Mouse (Mus musculus) kidney, postnatal 0 days (tissue): ENCODE results near the gene Nynrin. TPM values are rescaled to one million over a fixed set of nuclear protein-coding genes. Genes with fewer than 3 reads are reported as not detected.

ENCODE experiments used
- ATAC-seq: fragments of 200-750 bp; cut with Nextera tagmentation; replicated peaks from 2 replicates; pipeline ENCODE4 v1.8.0; 2017; ENCODE audit warnings: low read depth, moderate number of reproducible peaks, moderate TSS enrichment, moderate library complexity; ENCODE audit not compliant: low FRiP score
- DNase-seq: peaks from one replicate; pipeline ENCODE4 v3.0.0-alpha.2; 2016; ENCODE audit warnings: low spot score
- H3K27ac ChIP-seq: fragments of 300-500 bp; sonication (generic); 2 replicates; pipeline ENCODE4 v1.5.1; 2014; ENCODE audit warnings: mild to moderate bottlenecking
- H3K27me3 ChIP-seq: fragments of 300-500 bp; sonication (generic); 2 replicates; pipeline ENCODE4 v1.6.1; 2014; ENCODE audit warnings: low read length, mixed read lengths; ENCODE audit not compliant: insufficient read depth
- H3K36me3 ChIP-seq: fragments of 300-500 bp; sonication (generic); 2 replicates; pipeline ENCODE4 v1.6.1; 2014; ENCODE audit warnings: low read length, mixed read lengths; ENCODE audit not compliant: insufficient read depth
- H3K4me1 ChIP-seq: fragments of 300-500 bp; sonication (generic); replicated peaks from 2 replicates; pipeline ENCODE4 v1.6.1; 2014; ENCODE audit warnings: antibody characterized with exemption, low read length, mixed read lengths; ENCODE audit not compliant: insufficient read depth
- H3K4me2 ChIP-seq: fragments of 300-500 bp; sonication (generic); 2 replicates; pipeline ENCODE4 v1.6.1; 2014; ENCODE audit warnings: mild to moderate bottlenecking, low read length, moderate library complexity, mixed read lengths
- H3K4me3 ChIP-seq: fragments of 300-500 bp; sonication (generic); replicated peaks from 2 replicates; pipeline ENCODE4 v1.5.1; 2014; ENCODE audit warnings: low read depth, low read length
- H3K9ac ChIP-seq: fragments of 300-500 bp; sonication (generic); 2 replicates; pipeline ENCODE4 v1.6.1; 2014; ENCODE audit warnings: low read depth, low read length
- H3K9me3 ChIP-seq: fragments of 300-500 bp; sonication (generic); replicated peaks from 2 replicates; pipeline ENCODE4 v1.6.1; 2016; ENCODE audit warnings: low read length, inconsistent platforms, mixed read lengths
- CTCF ChIP-seq: IDR thresholded peaks from 2 replicates; pipeline ENCODE4 v1.5.1; 2016; ENCODE audit warnings: antibody characterized with exemption, low read depth, mild to moderate bottlenecking, moderate library complexity
- WGBS: fragments of 180-500 bp; shearing (Covaris S2); extraction: QIAGEN DNeasy Blood & Tissue Kit; methylation state at CpG from one replicate; pipeline ENCODE4 v1.1.7; 2014; 5-methylcytosine and 5-hydroxymethylcytosine counted together
- polyA plus RNA-seq: library from polyadenylated mRNA; unstranded; fragments of >200 nt; fragmentation: Nextera tagmentation; extraction: Ambion mirVana; gene quantifications from 2 replicates; pipeline ENCODE4 v1.2.1, GENCODE M21; 2015

Gene Nynrin
- polyA plus RNA-seq, 1 experiment from 2014 or later: 8.4 TPM

DNA sequence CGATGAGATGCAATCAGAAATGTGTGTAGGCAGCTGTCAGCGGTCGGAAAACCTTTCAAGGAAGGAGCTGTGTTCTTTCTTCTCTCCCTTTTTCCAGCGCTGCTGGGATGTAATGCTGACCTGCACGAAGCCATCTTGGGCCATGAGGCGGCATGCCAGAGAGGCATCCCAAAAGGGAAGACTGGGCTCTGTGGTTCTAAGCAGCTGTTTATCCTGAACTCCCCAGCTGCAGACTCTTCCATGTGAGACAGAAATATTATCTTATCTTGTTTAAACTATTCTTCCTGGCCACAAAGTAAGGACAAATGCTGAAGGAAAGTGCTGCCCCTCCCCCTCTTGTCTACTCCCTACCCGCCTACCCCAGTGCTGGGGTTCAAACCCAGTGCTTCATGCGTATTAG lies 27.2 kb downstream of the Nynrin start:
- no peak for DNase-seq

DNA sequence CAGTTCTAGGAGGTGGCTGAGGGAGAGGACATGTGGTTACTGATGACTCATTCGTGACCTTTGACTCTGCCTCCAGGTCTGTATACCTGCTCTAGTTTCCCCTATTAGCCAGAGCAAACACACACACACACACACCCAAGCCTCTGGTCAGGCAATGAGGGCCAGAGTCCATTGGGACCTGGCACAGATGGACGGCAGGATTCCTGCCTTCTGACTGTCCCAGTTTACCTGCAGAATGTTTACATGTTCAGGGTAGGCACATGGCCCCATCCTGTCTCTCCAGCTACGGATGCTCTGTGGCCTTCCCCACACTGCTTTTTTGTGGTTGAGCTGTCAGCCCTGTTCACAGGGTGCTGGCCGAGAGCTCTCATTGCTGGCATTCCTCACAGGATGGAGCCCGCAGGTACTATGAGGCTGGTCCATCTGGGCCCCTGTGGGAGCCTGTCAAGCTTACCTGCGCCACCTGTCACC lies 28.4 kb downstream of the Nynrin start:
- TF ChIP-seq CTCF: no peak
- H3K27me3 ChIP-seq: no peaks in the 10 kb centered on the region
- H3K4me1 ChIP-seq: peaks cover 22% of the 10 kb centered on the region
- H3K9ac ChIP-seq: no peak overlapping the region
- no peak overlapping the region for H3K4me3 ChIP-seq
- ATAC-seq (peak; percentile 34), DNase-seq (no peak)
- H3K27ac ChIP-seq: no peak overlapping the region
- no peak overlapping the region for H3K4me2 ChIP-seq
- peaks cover 2% of the 10 kb centered on the region; the same call in 1 of the 2 replicates for H3K36me3 ChIP-seq
- 63% methylated on average over 6 of the region's 6 CpGs for WGBS
- H3K9me3 ChIP-seq: no peaks in the 10 kb centered on the region

More for the DNA sequence above, 27.2 kb downstream of the Nynrin start:
- Histone ChIP-seq H3K27ac (no peak overlapping the region), H3K9me3 (no peaks in the 10 kb centered on the region), H3K4me2 (no peak overlapping the region), H3K4me3 (no peak overlapping the region), H3K4me1 (peaks cover 13% of the 10 kb centered on the region), H3K9ac (no peak overlapping the region), H3K36me3 (no peaks in the 10 kb centered on the region), H3K27me3 (no peaks in the 10 kb centered on the region)
- no peak for TF ChIP-seq CTCF
- WGBS: 75% methylated on average over 8 of the region's 8 CpGs
- no peak for ATAC-seq

DNA sequence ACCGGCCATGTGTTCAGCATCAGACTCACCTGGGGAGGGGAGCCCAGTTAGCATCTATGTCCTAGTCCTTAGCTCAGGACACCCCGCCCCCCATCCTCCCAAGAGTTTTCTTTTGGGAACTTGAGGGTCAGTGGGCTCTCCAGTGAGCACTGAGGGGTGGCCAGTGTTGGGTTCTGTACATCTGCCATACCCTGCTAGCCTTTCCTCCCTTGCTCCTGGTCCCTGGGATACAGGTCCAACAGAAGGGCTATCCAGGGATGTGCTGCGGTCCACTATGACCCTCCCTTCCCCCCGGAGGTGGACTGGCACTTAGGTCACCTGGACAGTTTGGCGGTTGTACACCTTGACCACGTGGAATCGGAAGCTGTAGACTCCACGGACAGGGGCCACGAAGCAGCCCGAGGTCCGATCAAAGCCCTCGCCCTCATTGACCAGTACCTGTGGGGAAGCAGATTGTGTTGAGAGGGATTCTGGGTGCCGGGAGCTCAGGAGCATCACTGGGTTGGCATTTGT lies 29.4 kb downstream of the Nynrin start:
- H3K4me2 ChIP-seq: no peak overlapping the region
- 93% methylated on average over 13 of the region's 13 CpGs for WGBS
- H3K4me3 ChIP-seq: no peak overlapping the region
- no peak overlapping the region for H3K9ac ChIP-seq
- H3K36me3 ChIP-seq: peaks cover 12% of the 10 kb centered on the region
- no peak overlapping the region for H3K27ac ChIP-seq
- H3K27me3 ChIP-seq: no peaks in the 10 kb centered on the region
- no peak for ATAC-seq
- TF ChIP-seq CTCF: no peak
- no peak for DNase-seq
- H3K4me1 ChIP-seq: peaks cover 22% of the 10 kb centered on the region
- H3K9me3 ChIP-seq: no peaks in the 10 kb centered on the region

DNA sequence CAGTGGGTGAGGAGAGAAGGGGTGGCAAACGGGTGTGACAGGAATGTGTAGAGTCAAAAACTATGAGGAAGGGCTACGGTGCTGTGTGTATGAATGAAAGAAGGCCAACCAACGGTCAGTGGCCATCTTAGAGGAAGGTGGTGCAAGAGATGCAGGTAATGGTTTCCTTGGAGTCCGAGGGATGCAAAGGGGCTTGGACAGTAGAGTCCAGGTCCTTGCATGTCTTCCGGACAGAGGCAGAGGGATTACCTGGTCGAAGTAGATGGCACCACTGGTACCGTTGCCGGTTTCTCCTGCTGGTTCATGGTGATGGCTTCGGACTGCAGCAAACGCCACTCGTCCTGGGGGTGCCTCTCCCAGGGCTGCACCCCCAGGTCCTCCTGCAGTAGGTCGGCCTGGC lies 29.9 kb downstream of the Nynrin start:
- Histone ChIP-seq H3K9me3 (no peaks in the 10 kb centered on the region), H3K4me1 (peaks cover 20% of the 10 kb centered on the region), H3K9ac (no peak overlapping the region), H3K27me3 (no peaks in the 10 kb centered on the region), H3K27ac (peak overlapping the region; percentile 95), H3K4me2 (0 out of 2 replicates have a peak overlapping the region, but pooled peaks have one; percentile 15), H3K36me3 (peaks cover 16% of the 10 kb centered on the region), H3K4me3 (no peak overlapping the region)
- no peak for TF ChIP-seq CTCF
- no peak for DNase-seq
- 91% methylated on average over 12 of the region's 12 CpGs for WGBS
- ATAC-seq: no peak

- H3K9ac ChIP-seq: peak within 1 kb of the TSS; percentile 87
- peak within 1 kb of the TSS; percentile 95 for H3K27ac ChIP-seq
- H3K9me3 ChIP-seq: no peaks in the 10 kb centered on the region
- 35% methylated on average over 4 of the region's 4 CpGs for WGBS
- H3K27me3 ChIP-seq: no peaks in the 10 kb centered on the region
- ATAC-seq (peak; percentile 15; the same call in 1 of the 2 replicates), DNase-seq (peak; percentile 40)
- peak within 1 kb of the TSS; percentile 73 for H3K4me3 ChIP-seq
- H3K36me3 ChIP-seq: peaks cover 21% of the 10 kb centered on the region
- peaks cover 19% of the 10 kb centered on the region for H3K4me1 ChIP-seq
- no peak for TF ChIP-seq CTCF
- H3K4me2 ChIP-seq: peak within 1 kb of the TSS; percentile 61
These were observed 30.4 kb downstream of the Nynrin start, which contains the start of gene Cbln3 for GRCm38 (mm10) chr14:55884166-55884565. TSS of gene Cbln3 (minus strand) at chr14:55884392.

- peak within 1 kb of the TSS; percentile 95 for H3K27ac ChIP-seq
- no peaks in the 10 kb centered on the region for H3K27me3 ChIP-seq
- under 1% methylated on average over 23 of the region's 30 CpGs for WGBS
- peak; percentile 98 for DNase-seq
- peak within 1 kb of the TSS; percentile 87 for H3K9ac ChIP-seq
- peaks cover 19% of the 10 kb centered on the region for H3K4me1 ChIP-seq
- peak; percentile 93 for ATAC-seq
- H3K36me3 ChIP-seq: peaks cover 25% of the 10 kb centered on the region
- H3K9me3 ChIP-seq: no peaks in the 10 kb centered on the region
- H3K4me3 ChIP-seq: peak within 1 kb of the TSS; percentile 73
- TF ChIP-seq CTCF: no peak
- peak within 1 kb of the TSS; percentile 61 for H3K4me2 ChIP-seq
These were observed 30.9 kb downstream of the Nynrin start, which contains the start of gene Khnyn for GRCm38 (mm10) chr14:55884713-55885113. TSS of gene Khnyn (plus strand) at chr14:55884947.
